Mouse (Mus musculus) CH12.LX (cell line): ENCODE results near the gene Rab8a. TPM values are rescaled to one million over a fixed set of nuclear protein-coding genes. Genes with fewer than 3 reads are reported as not detected.

ENCODE experiments used
- DNase-seq: peaks from one replicate; pipeline ENCODE4 v3.0.0-alpha.2; 2013; ENCODE audit errors: extremely low read depth
- H3K27ac ChIP-seq: 2 replicates; pipeline ENCODE4 v1.5.1; 2012; ENCODE audit warnings: low read depth, mild to moderate bottlenecking, control low read depth, moderate library complexity; ENCODE audit not compliant: insufficient read depth
- H3K27me3 ChIP-seq: replicated peaks from 2 replicates; pipeline ENCODE3; 2012; ENCODE audit warnings: inconsistent platforms
- H3K36me3 ChIP-seq, 2 experiments: replicated peaks in 1 of 2; 2 replicates each; pipeline versions ENCODE3 to v1.6.1; 2012; ENCODE audit warnings: inconsistent platforms in 1 of 2, low read length in 1 of 2, mild to moderate bottlenecking in 1 of 2, mixed read lengths in 1 of 2, moderate library complexity in 1 of 2; ENCODE audit not compliant: control insufficient read depth in 1 of 2, insufficient read depth in 1 of 2
- H3K4me1 ChIP-seq, 2 experiments: 2 replicates each; pipeline ENCODE4 v1.6.1; 2012; ENCODE audit warnings: inconsistent platforms in 1 of 2, moderate library complexity in 1 of 2; ENCODE audit not compliant: insufficient read depth in 2 of 2, control insufficient read depth in 1 of 2
- H3K4me2 ChIP-seq: 2 replicates; pipeline ENCODE4 v1.6.1; 2012; ENCODE audit warnings: low read depth, mild to moderate bottlenecking, control low read depth; ENCODE audit not compliant: poor library complexity, insufficient read depth, severe bottlenecking
- H3K4me3 ChIP-seq, 3 experiments: fragments of 150-350 bp in 1 of 3; sonication (generic) in 1 of 3; replicated peaks in 1 of 3; 2 replicates each; pipeline versions ENCODE3 to v1.5.1; 2011 to 2012; ENCODE audit warnings: low read depth in 2 of 3, low read length in 2 of 3, mild to moderate bottlenecking in 2 of 3, moderate library complexity in 2 of 3, control low read depth in 1 of 3, improper control_type of control experiment in 1 of 3, inconsistent platforms in 1 of 3, mixed read lengths in 1 of 3; ENCODE audit not compliant: poor library complexity in 1 of 3
- H3K79me2 ChIP-seq: replicated peaks from 2 replicates; pipeline ENCODE4 v1.6.1; 2012; ENCODE audit warnings: mild to moderate bottlenecking, moderate library complexity; ENCODE audit not compliant: control insufficient read depth, poor library complexity, insufficient read depth, severe bottlenecking; ENCODE audit errors: extremely low read depth
- H3K9ac ChIP-seq: 2 replicates; pipeline ENCODE4 v1.6.1; 2012; ENCODE audit warnings: low read depth, mild to moderate bottlenecking, control low read depth, moderate library complexity; ENCODE audit not compliant: insufficient read depth
- H3K9me3 ChIP-seq: replicated peaks from 2 replicates; pipeline ENCODE3; 2012; ENCODE audit warnings: low read length, inconsistent platforms, mixed read lengths
- CHD1 ChIP-seq: IDR thresholded peaks from 2 replicates; pipeline ENCODE4 v1.6.1; 2012; ENCODE audit warnings: low read depth, low read length, improper control_type of control experiment, inconsistent platforms
- CHD2 ChIP-seq: IDR thresholded peaks from 2 replicates; pipeline ENCODE4 v1.6.1; 2011; ENCODE audit warnings: low read length, improper control_type of control experiment
- CTCF ChIP-seq, 2 experiments: IDR thresholded peaks in 1 of 2; conservative IDR thresholded peaks in 1 of 2; 2 replicates each; pipeline ENCODE4 v1.5.1; 2011 to 2012; ENCODE audit warnings: low read depth in 2 of 2, low read length in 2 of 2, improper control_type of control experiment in 1 of 2, inconsistent platforms in 1 of 2, mild to moderate bottlenecking in 1 of 2, moderate library complexity in 1 of 2
- ETS1 ChIP-seq: conservative IDR thresholded peaks from 2 replicates; pipeline ENCODE4 v1.6.1; 2012; ENCODE audit warnings: low read depth, mild to moderate bottlenecking, inconsistent platforms, low read length, improper control_type of control experiment, moderate library complexity
- JUN ChIP-seq: IDR thresholded peaks from 2 replicates; pipeline ENCODE4 v1.6.1; 2011; ENCODE audit warnings: low read depth, mild to moderate bottlenecking, low read length, improper control_type of control experiment, moderate library complexity; ENCODE audit not compliant: insufficient read depth
- JUND ChIP-seq: conservative IDR thresholded peaks from 2 replicates; pipeline ENCODE4 v1.6.1; 2011; ENCODE audit warnings: low read depth, low read length, improper control_type of control experiment
- KAT2A ChIP-seq: IDR thresholded peaks from 2 replicates; pipeline ENCODE4 v1.6.1; 2012; ENCODE audit warnings: low read length, improper control_type of control experiment, inconsistent platforms; ENCODE audit not compliant: insufficient replicate concordance
- MAFK ChIP-seq: IDR thresholded peaks from 2 replicates; pipeline ENCODE4 v1.6.1; 2011; ENCODE audit warnings: low read length, improper control_type of control experiment; ENCODE audit not compliant: insufficient replicate concordance
- MAX ChIP-seq: IDR thresholded peaks from 2 replicates; pipeline ENCODE4 v1.6.1; 2011; ENCODE audit warnings: low read length, improper control_type of control experiment
- MAZ ChIP-seq: IDR thresholded peaks from 2 replicates; pipeline ENCODE4 v1.6.1; 2012; ENCODE audit warnings: low read depth, mild to moderate bottlenecking, inconsistent platforms, low read length, improper control_type of control experiment, moderate library complexity
- MEF2A ChIP-seq: IDR thresholded peaks from 2 replicates; pipeline ENCODE4 v1.6.1; 2014; ENCODE audit warnings: low read depth, mild to moderate bottlenecking, inconsistent platforms, low read length, improper control_type of control experiment, borderline replicate concordance
- MXI1 ChIP-seq: IDR thresholded peaks from 2 replicates; pipeline ENCODE4 v1.6.1; 2011; ENCODE audit warnings: mild to moderate bottlenecking, low read depth, low read length, improper control_type of control experiment
- NRF1 ChIP-seq: IDR thresholded peaks from 2 replicates; pipeline ENCODE4 v1.6.1; 2014; ENCODE audit warnings: low read depth, mild to moderate bottlenecking, inconsistent platforms, low read length, improper control_type of control experiment, moderate library complexity
- PAX5 ChIP-seq: IDR thresholded peaks from 2 replicates; pipeline ENCODE4 v1.6.1; 2012; ENCODE audit warnings: low read length, inconsistent platforms, mixed read lengths
- POLR2AphosphoS2 ChIP-seq: IDR thresholded peaks from 2 replicates; pipeline ENCODE4 v1.6.1; 2011; ENCODE audit warnings: low read depth, low read length, improper control_type of control experiment
- RAD21 ChIP-seq: IDR thresholded peaks from 2 replicates; pipeline ENCODE4 v1.6.1; 2011; ENCODE audit warnings: low read depth, mild to moderate bottlenecking, low read length, improper control_type of control experiment, moderate library complexity
- RCOR1 ChIP-seq: conservative IDR thresholded peaks from 2 replicates; pipeline ENCODE4 v1.6.1; 2012; ENCODE audit warnings: low read depth, mild to moderate bottlenecking, inconsistent platforms, low read length, improper control_type of control experiment
- SIN3A ChIP-seq: IDR thresholded peaks from 2 replicates; pipeline ENCODE4 v1.6.1; 2012; ENCODE audit warnings: low read length, improper control_type of control experiment, inconsistent platforms
- SMC3 ChIP-seq: IDR thresholded peaks from 2 replicates; pipeline ENCODE4 v1.6.1; 2011; ENCODE audit warnings: low read depth, low read length, improper control_type of control experiment
- TCF12 ChIP-seq: IDR thresholded peaks from 2 replicates; pipeline ENCODE4 v1.6.1; 2014; ENCODE audit warnings: low read depth, mild to moderate bottlenecking, inconsistent platforms, low read length, improper control_type of control experiment
- UBTF ChIP-seq: IDR thresholded peaks from 2 replicates; pipeline ENCODE4 v1.6.1; 2012; ENCODE audit warnings: low read depth, mild to moderate bottlenecking, inconsistent platforms, low read length, improper control_type of control experiment, moderate library complexity
- USF1 ChIP-seq: IDR thresholded peaks from 2 replicates; pipeline ENCODE4 v1.6.1; 2014; ENCODE audit warnings: low read depth, mild to moderate bottlenecking, inconsistent platforms, low read length, improper control_type of control experiment
- ZC3H11A ChIP-seq: IDR thresholded peaks from 2 replicates; pipeline ENCODE4 v1.6.1; 2012; ENCODE audit warnings: low read depth, mild to moderate bottlenecking, inconsistent platforms, low read length, improper control_type of control experiment
- ZMIZ1 ChIP-seq: IDR thresholded peaks from 2 replicates; pipeline ENCODE4 v1.6.1; 2012; ENCODE audit warnings: low read depth, mild to moderate bottlenecking, inconsistent platforms, low read length, improper control_type of control experiment
- ZNF384 ChIP-seq: IDR thresholded peaks from 2 replicates; pipeline ENCODE4 v1.6.1; 2012; ENCODE audit warnings: low read depth, low read length, improper control_type of control experiment, inconsistent platforms
- dilution Hi-C: fragments of 300-500 bp; cut with MboI; formaldehyde crosslinking; loops from 2 replicates; pipeline ENCODE4 v1.14.3; 2020; ENCODE audit warnings: low sequenced_read_pairs; ENCODE audit not compliant: extremely low pct_unique_long_range_greater_than_20kb, extremely low pct_ligation_motif_present
- in situ Hi-C: fragments of 300-500 bp; cut with MboI; formaldehyde crosslinking; loops from 3 replicates; pipeline ENCODE4 v1.14.3; 2019; ENCODE audit warnings: low sequenced_read_pairs, low pct_ligation_motif_present, low pct_unique_long_range_greater_than_20kb, mixed read lengths
- polyA plus RNA-seq: library from polyadenylated mRNA; unstranded; fragments of >175 nt; gene quantifications from 2 replicates; pipeline ENCODE4 v1.2.1, GENCODE M21; 2012; ENCODE audit warnings: low read depth; ENCODE audit not compliant: insufficient read length
- total RNA-seq, 2 experiments: library from RNA; depleted of rRNA; stranded (reverse); fragments of 300-350 nt in 1 of 2; fragments of >200 nt in 1 of 2; gene quantifications; 2 replicates each; pipeline ENCODE4 v1.2.3; 2012 to 2014

The Rab8a gene
- total and polyA plus RNA-seq, 3 experiments: 102 to 190 (median 136) TPM

DNA sequence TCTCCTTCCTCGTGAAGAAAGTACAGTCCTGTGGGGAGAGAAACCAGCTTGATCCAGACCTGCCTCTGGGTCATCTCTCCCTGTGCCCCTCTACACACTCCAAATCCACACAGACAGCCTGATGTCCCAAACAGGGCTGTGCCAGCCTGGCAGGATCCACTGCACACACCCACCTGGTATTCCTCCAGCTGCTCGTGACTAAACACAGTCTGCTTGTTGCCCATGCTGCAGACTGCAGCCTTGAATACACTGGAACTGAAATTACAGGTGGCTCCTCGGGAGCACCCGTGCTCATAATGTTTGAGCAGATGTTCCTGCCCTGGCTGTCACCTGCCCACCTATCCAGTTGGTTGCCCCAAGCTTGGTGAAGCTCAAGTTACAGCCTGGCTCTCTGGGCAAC, 51.8 kb downstream of the Rab8a start, which contains the start of gene Cib3:
Gene Cib3 (minus strand): TSS at position 87 of the 400 bp plus-strand sequence.
- no peak within 1 kb of the TSS for H3K9ac ChIP-seq
- no peaks in the 10 kb centered on the region for H3K9me3 ChIP-seq
- in situ Hi-C loops: no loop called here
- TF ChIP-seq ZMIZ1 (no peak), UBTF (no peak), KAT2A (no peak), NRF1 (no peak)
- H3K36me3 ChIP-seq: no peaks in the 10 kb centered on the region
- H3K27me3 ChIP-seq: no peaks in the 10 kb centered on the region
- no peak within 1 kb of the TSS for H3K27ac ChIP-seq
- no peaks in the 10 kb centered on the region for H3K79me2 ChIP-seq
- H3K4me3 ChIP-seq: no peak within 1 kb of the TSS
- H3K4me1 ChIP-seq: peaks cover 6 to 26% of the 10 kb centered on the region in 2 experiments; a peak in 3 of 4 replicates
- no peak within 1 kb of the TSS for H3K4me2 ChIP-seq
- no peak for DNase-seq
- dilution Hi-C loops: no loop called here

- H3K27ac ChIP-seq: no peak within 1 kb of the TSS
- no peak for DNase-seq
- H3K36me3 ChIP-seq: no peaks in the 10 kb centered on the region
- no peaks in the 10 kb centered on the region for H3K27me3 ChIP-seq
- dilution Hi-C loops (no loop called here), in situ Hi-C loops (no loop called here)
- peaks cover 6 to 26% of the 10 kb centered on the region in 2 experiments; a peak in 3 of 4 replicates for H3K4me1 ChIP-seq
- H3K4me3 ChIP-seq: no peak within 1 kb of the TSS
- H3K9me3 ChIP-seq: no peaks in the 10 kb centered on the region
- no peak within 1 kb of the TSS for H3K9ac ChIP-seq
- no peaks in the 10 kb centered on the region for H3K79me2 ChIP-seq
- no peak for TF ChIP-seq MAZ
- no peak for TF ChIP-seq ETS1
- no peak for TF ChIP-seq SMC3
- TF ChIP-seq JUND: no peak
- no peak for TF ChIP-seq RAD21
- TF ChIP-seq RCOR1: no peak
- TF ChIP-seq MEF2A: no peak
- TF ChIP-seq SIN3A: no peak
- no peak within 1 kb of the TSS for H3K4me2 ChIP-seq
These were observed 52.5 kb downstream of the Rab8a start, which contains the start of gene Gm11034 for GRCm38 (mm10) chr8:72213536-72213935. Gene Gm11034 (minus strand): TSS chr8:72213636.

- Histone ChIP-seq H3K4me2 (no peak overlapping the region), H3K36me3 (no peaks in the 10 kb centered on the region), H3K9ac (no peak overlapping the region), H3K27me3 (no peaks in the 10 kb centered on the region), H3K79me2 (peaks cover 5% of the 10 kb centered on the region), H3K9me3 (no peaks in the 10 kb centered on the region), H3K27ac (no peak overlapping the region), H3K4me1 (peaks cover 6 to 29% of the 10 kb centered on the region in 2 experiments; a peak in 3 of 4 replicates), H3K4me3 (no peak overlapping the region)
- in situ Hi-C loops (loop anchor here (5.0 kb wide), 1 partner anchor 38 kb away; no protein-coding TSS in a partner anchor), dilution Hi-C loops (no loop called here)
- peak; percentile 60 for DNase-seq
- TF ChIP-seq MXI1 (0 out of 2 replicates have a peak, but pooled peaks have one; percentile 9), ZC3H11A (peak; percentile 53), UBTF (no peak), ETS1 (no peak), MAFK (no peak), MAZ (no peak), MEF2A (no peak), ZNF384 (no peak), SIN3A (no peak), ZMIZ1 (no peak), KAT2A (no peak), USF1 (no peak), CTCF (conservative IDR thresholded peaks at IDR 0.05 in 1 of 2, IDR thresholded peaks at IDR 0.05 in 1 of 2; ENCODE audit: low read depth in 2 of 2, low read length in 2 of 2) (peak; percentile 85 to 89), POLR2AphosphoS2 (no peak), MAX (no peak), CHD2 (no peak), TCF12 (no peak), PAX5 (no peak), CHD1 (no peak), SMC3 (peak; percentile 92), JUN (no peak)
These were observed 54.1 kb downstream of the Rab8a start for GRCm38 (mm10) chr8:72215060-72215459.
